Mouse (Mus musculus) left cerebral cortex, adult 9 months (tissue): ENCODE measurements around the gene Pmepa1.

Experiments used
- DNase-seq, 2 experiments: peaks; one replicate each; pipeline ENCODE4 v3.0.0; 2022; ENCODE audit warnings: low spot score in 2 of 2

Pmepa1 gene

DNA sequence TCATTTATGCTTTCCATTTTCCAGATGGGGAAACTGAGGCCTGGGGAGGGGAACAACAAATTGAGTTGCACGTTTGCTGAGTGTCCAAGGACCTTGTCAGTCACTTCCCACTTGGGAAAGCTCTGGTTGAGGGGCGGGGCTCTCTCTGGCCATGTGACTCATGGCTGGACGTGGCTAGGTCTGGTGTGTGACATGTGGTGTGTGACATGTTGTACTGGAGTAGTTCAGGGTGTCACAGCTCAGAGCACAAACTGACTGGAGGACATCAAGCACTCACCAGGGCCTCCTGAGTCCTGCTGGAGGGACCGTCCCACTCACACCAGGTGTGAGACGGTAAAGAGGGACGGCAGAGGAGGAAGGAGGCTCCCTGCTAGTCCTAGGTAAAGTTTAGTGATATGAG, 91.1 kb downstream of the Pmepa1 start:
- no peak for DNase-seq

DNA sequence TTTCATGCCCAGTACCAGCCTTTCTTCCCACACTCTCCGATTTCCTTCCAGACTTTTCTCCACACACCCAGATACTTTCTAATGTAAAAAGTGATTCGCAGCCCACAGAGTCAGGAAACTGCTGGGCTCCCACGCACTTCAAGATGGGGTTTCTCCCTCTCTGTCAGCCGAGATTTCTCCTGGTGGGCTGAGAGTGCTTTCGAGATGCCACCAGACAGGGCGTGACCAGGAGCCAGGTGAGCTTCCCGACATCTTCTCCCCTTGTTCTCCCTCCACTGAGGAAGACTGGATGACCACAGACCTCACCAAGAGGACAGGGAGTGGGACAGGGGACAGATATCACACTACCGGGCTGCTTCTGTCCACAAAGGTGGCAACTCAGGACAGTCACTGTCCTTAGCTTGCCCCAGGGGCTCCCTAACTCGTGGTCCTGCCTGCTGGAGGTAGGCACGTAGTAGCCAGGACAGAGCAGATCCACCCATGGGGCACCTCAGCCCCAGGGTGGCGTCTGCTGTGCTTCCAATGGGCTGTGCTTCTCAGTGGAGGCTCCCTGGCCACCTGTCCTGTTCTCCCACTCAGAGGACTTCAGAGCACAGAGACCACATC, 91.8 kb downstream of the Pmepa1 start:
- DNase-seq: no peak

DNA sequence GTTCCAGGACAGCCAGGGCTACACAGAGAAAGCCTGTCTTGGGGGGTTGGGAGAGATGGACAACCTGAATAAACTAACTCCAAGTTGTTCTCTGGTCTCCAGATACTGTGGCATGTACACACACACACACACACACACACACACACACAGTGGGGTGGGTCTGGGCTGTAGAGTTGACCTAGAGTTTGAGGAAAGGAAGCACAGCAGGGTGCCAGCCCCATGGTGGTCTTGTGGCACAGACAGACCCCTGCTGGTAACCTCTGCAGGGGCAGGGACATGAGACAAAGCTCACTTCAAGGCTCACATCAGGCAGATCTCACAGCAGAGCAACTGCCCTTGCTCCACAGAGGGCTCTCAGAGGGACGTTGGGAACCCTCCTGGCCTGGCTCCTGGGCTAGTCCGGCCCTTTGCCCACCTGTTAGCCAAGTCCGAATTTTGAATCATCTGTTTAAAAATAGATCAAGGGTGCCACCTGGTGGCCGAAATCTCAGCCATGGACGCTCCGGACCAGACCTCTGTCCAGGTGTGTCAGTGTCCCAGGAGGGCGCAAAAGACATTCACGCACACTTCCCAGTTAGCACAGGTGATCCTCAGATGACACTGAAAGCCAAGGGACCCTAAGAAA, 92.4 kb downstream of the Pmepa1 start:
- DNase-seq: peak in 1 of 2 experiments; percentile 66

GRCm38 (mm10) chr2:173183311-173183710, 93.0 kb downstream of the Pmepa1 start:
- no peak for DNase-seq

DNA sequence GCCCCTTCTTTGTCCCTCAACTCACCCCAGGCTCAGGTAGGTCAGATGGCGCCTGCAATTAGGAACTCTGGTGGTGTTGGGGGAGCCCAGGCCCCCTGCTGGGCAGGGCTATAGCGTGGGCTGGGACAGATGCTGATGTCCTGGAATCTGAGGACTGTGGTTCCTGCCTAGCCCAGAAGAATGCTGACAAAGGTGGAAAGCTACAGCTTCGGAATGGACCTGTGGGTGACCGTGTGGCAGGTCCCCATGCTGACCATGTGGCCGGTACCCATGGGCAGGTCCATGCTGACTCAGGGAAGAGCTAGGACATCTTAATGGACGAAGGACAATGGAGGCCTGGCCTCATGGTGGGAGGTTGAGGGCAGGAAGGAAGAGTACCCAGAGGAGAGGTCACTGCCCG, 93.5 kb downstream of the Pmepa1 start:
- no peak for DNase-seq

DNA sequence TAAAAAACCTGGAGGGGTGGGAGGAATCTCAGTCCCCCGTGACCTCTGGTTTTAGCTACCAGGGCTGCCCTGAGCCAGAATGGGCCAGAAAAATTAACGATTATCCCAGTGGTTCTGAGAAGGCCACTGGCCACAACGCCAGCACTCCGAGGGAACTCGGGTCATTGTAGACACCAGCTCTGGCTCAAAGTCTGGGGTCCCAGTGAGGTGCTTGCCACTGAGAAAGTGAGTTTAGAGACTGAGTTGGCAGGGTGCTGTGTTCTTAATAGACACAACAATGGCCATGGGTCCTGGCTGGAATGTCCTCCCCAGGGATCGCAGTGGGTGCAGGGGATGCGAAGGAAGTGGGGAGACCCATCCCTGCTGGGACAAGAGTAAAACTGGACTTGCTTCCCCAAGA, 94.4 kb downstream of the Pmepa1 start:
- no peak for DNase-seq

GRCm38 (mm10) chr2:173181486-173181885, 94.8 kb downstream of the Pmepa1 start:
- DNase-seq: no peak

GRCm38 (mm10) chr2:173180721-173181388, 95.5 kb downstream of the Pmepa1 start:
- DNase-seq: no peak

DNA sequence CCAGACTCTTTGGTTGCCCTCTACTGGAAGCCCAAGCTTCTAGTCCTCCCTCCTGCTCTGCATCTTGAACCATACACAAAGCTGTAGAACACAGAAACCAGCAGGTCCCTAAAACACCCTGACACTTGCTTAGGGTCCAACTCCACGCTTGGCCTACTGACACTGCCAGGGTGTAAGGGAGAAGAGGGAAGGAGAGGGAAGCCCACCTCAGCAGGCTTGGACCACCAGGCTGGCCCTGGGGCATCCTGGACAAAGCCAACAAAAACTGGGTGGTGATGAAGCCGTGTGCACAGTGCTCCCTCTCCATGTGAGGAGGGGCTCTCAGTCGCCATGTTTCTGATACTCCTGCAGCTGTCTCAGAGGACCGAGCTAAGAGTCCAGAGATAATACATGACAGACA, 96.3 kb downstream of the Pmepa1 start:
- DNase-seq: no peak

DNA sequence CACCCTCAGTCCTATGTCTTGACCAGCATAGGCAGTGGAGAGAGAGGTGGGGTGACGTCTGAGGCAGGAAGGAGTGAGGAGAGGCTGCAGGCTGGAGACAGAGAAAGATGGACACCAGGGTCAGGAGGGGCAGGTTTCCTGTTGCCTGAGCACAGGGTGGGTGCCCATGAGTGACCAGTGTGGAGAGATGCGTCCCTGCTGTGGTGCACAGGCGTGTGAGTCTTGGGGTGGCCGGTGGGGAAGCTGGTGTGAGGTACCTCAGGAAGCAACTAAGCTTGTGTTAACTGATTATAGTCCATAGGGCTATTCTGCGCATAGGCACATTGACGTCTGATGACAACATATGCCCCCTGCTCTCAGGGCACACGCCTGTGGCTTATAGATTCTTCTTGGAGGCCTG, 97.3 kb downstream of the Pmepa1 start:
- no peak for DNase-seq

DNA sequence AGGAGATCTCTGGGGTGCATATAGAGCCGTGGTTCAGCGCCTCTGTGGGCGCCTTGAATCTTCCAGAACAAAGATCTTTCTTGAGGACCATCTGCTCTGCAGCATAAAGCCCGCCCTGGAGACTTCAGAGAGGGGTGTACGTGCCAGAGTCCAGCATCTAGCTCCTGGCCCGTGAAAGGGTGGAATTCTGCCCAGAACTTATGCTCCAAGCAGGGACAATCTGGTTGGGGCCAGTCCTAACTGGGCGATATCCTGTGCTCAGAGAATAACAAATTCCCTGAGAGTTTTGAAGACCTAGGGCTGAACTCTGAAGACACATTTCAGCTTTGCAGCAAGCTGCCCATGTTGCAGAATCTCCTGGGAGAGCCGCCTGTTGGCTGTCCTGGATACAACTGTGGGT, 98.4 kb downstream of the Pmepa1 start:
- DNase-seq: no peak

GRCm38 (mm10) chr2:173177481-173177880, 98.9 kb downstream of the Pmepa1 start:
- no peak for DNase-seq

- no peak for DNase-seq
These were observed 100.6 kb downstream of the Pmepa1 start for GRCm38 (mm10) chr2:173175703-173176102.

- no peak for DNase-seq
These were observed 101.8 kb downstream of the Pmepa1 start for GRCm38 (mm10) chr2:173174569-173174968.
